Mouse (Mus musculus) midbrain, embryonic 16.5 days (tissue): ENCODE measurements around the gene Pfkfb4. TPM values are rescaled to one million over a fixed set of nuclear protein-coding genes. Genes with fewer than 3 reads are reported as not detected.

ENCODE experiments used
- ATAC-seq: fragments of 200-750 bp; cut with Nextera tagmentation; 2 replicates; pipeline ENCODE4 v1.8.0; 2017; ENCODE audit warnings: moderate TSS enrichment
- H3K27ac ChIP-seq: fragments of 300-500 bp; sonication (generic); 2 replicates; pipeline ENCODE4 v1.5.1; 2014; ENCODE audit warnings: mild to moderate bottlenecking, low read length, mixed read lengths
- H3K27me3 ChIP-seq: fragments of 300-500 bp; sonication (generic); 2 replicates; pipeline ENCODE4 v1.6.1; 2014; ENCODE audit warnings: low read depth, low read length, mixed read lengths; ENCODE audit not compliant: control insufficient read depth, insufficient read depth
- H3K36me3 ChIP-seq: fragments of 300-500 bp; sonication (generic); 2 replicates; pipeline ENCODE4 v1.6.1; 2014; ENCODE audit warnings: mild to moderate bottlenecking, low read length, moderate library complexity, mixed read lengths; ENCODE audit not compliant: control insufficient read depth, insufficient read depth
- H3K4me1 ChIP-seq: fragments of 300-500 bp; sonication (generic); 2 replicates; pipeline ENCODE4 v1.6.1; 2014; ENCODE audit warnings: mild to moderate bottlenecking, low read length, mixed read lengths; ENCODE audit not compliant: control insufficient read depth, insufficient read depth
- H3K4me2 ChIP-seq: fragments of 300-500 bp; sonication (generic); 2 replicates; pipeline ENCODE4 v1.6.1; 2014; ENCODE audit warnings: mild to moderate bottlenecking, low read length, mixed read lengths
- H3K4me3 ChIP-seq: fragments of 300-500 bp; sonication (generic); 2 replicates; pipeline ENCODE4 v1.5.1; 2014; ENCODE audit warnings: low read depth, mild to moderate bottlenecking, low read length, moderate library complexity, mixed read lengths
- H3K9ac ChIP-seq: fragments of 300-500 bp; sonication (generic); 2 replicates; pipeline ENCODE4 v1.6.1; 2014; ENCODE audit warnings: low read depth, low read length, mixed read lengths
- H3K9me3 ChIP-seq: fragments of 300-500 bp; sonication (generic); replicated peaks from 2 replicates; pipeline ENCODE4 v1.6.1; 2014; ENCODE audit warnings: mild to moderate bottlenecking, low read length, mixed read lengths; ENCODE audit not compliant: control insufficient read depth, poor library complexity, severe bottlenecking
- WGBS: fragments of 180-500 bp; shearing (Covaris S2); extraction: QIAGEN DNeasy Blood & Tissue Kit; methylation state at CpG from one replicate; pipeline ENCODE4 v1.1.7; 2014; 5-methylcytosine and 5-hydroxymethylcytosine counted together
- polyA plus RNA-seq: library from polyadenylated mRNA; unstranded; fragments of >200 nt; fragmentation: Nextera tagmentation; extraction: Ambion mirVana; gene quantifications from 2 replicates; pipeline ENCODE4 v1.2.1, GENCODE M21; 2015

The Pfkfb4 gene
- polyA plus RNA-seq, 1 experiment from 2014 or later = 31.9 TPM

- no peak overlapping the region for H3K4me2 ChIP-seq
- 80% methylated on average over 4 of the region's 4 CpGs for WGBS
- H3K4me1 ChIP-seq = no peaks in the 10 kb centered on the region
- no peak overlapping the region for H3K27ac ChIP-seq
- no peaks in the 10 kb centered on the region for H3K27me3 ChIP-seq
- ATAC-seq = no peak
- no peaks in the 10 kb centered on the region for H3K9me3 ChIP-seq
- H3K9ac ChIP-seq = no peak overlapping the region
- peaks cover 9% of the 10 kb centered on the region; the same call in 1 of the 2 replicates for H3K36me3 ChIP-seq
- no peak overlapping the region for H3K4me3 ChIP-seq
These were observed 29.9 kb downstream of the Pfkfb4 start for GRCm38 (mm10) chr9:109021428-109021827.

- no peak for ATAC-seq
- H3K27me3 ChIP-seq = no peaks in the 10 kb centered on the region
- WGBS = 92% methylated on average over 17 of the region's 17 CpGs
- no peaks in the 10 kb centered on the region for H3K9me3 ChIP-seq
- H3K4me2 ChIP-seq = no peak overlapping the region
- H3K4me1 ChIP-seq = no peaks in the 10 kb centered on the region
- H3K4me3 ChIP-seq = no peak overlapping the region
- H3K36me3 ChIP-seq = peaks cover 11% of the 10 kb centered on the region; the same call in 1 of the 2 replicates
- no peak overlapping the region for H3K9ac ChIP-seq
- no peak overlapping the region for H3K27ac ChIP-seq
These were observed 31.5 kb downstream of the Pfkfb4 start for GRCm38 (mm10) chr9:109022866-109023685.

GRCm38 (mm10) chr9:109027521-109027920, 35.9 kb downstream of the Pfkfb4 start:
- Histone ChIP-seq H3K36me3 (peaks cover 21% of the 10 kb centered on the region; the same call in 1 of the 2 replicates), H3K9me3 (no peaks in the 10 kb centered on the region), H3K27ac (no peak overlapping the region), H3K4me1 (no peaks in the 10 kb centered on the region), H3K9ac (no peak overlapping the region), H3K4me3 (no peak overlapping the region), H3K4me2 (no peak overlapping the region), H3K27me3 (no peaks in the 10 kb centered on the region)
- no peak for ATAC-seq
- 81% methylated on average over 8 of the region's 8 CpGs for WGBS

GRCm38 (mm10) chr9:109028421-109028820, 36.8 kb downstream of the Pfkfb4 start:
- no peak for ATAC-seq
- Histone ChIP-seq H3K9ac (no peak overlapping the region), H3K27ac (no peak overlapping the region), H3K27me3 (no peaks in the 10 kb centered on the region), H3K9me3 (no peaks in the 10 kb centered on the region), H3K36me3 (peaks cover 21% of the 10 kb centered on the region; the same call in 1 of the 2 replicates), H3K4me1 (no peaks in the 10 kb centered on the region), H3K4me2 (no peak overlapping the region), H3K4me3 (no peak overlapping the region)
- WGBS = 80% methylated on average over 3 of the region's 3 CpGs

GRCm38 (mm10) chr9:109028919-109029318, 37.3 kb downstream of the Pfkfb4 start:
- no peaks in the 10 kb centered on the region for H3K9me3 ChIP-seq
- no peak overlapping the region for H3K9ac ChIP-seq
- no peak for ATAC-seq
- H3K27ac ChIP-seq = no peak overlapping the region
- H3K4me3 ChIP-seq = no peak overlapping the region
- no peaks in the 10 kb centered on the region for H3K27me3 ChIP-seq
- no peak overlapping the region for H3K4me2 ChIP-seq
- H3K36me3 ChIP-seq = peaks cover 21% of the 10 kb centered on the region; the same call in 1 of the 2 replicates
- 78% methylated on average over 5 of the region's 5 CpGs for WGBS
- H3K4me1 ChIP-seq = no peaks in the 10 kb centered on the region

- H3K9me3 ChIP-seq = no peaks in the 10 kb centered on the region
- H3K27me3 ChIP-seq = no peaks in the 10 kb centered on the region
- H3K9ac ChIP-seq = no peak overlapping the region
- no peak overlapping the region for H3K4me3 ChIP-seq
- no peak for ATAC-seq
- no peak overlapping the region for H3K27ac ChIP-seq
- peaks cover 13% of the 10 kb centered on the region; the same call in 1 of the 2 replicates for H3K36me3 ChIP-seq
- no peak overlapping the region for H3K4me2 ChIP-seq
- 70% methylated on average over 3 of the region's 3 CpGs for WGBS
- no peaks in the 10 kb centered on the region for H3K4me1 ChIP-seq
These were observed 38.7 kb downstream of the Pfkfb4 start for GRCm38 (mm10) chr9:109030312-109030711.

GRCm38 (mm10) chr9:109031001-109031400, 39.4 kb downstream of the Pfkfb4 start:
- 92% methylated on average over 7 of the region's 7 CpGs for WGBS
- Histone ChIP-seq H3K36me3 (peaks cover 11% of the 10 kb centered on the region; the same call in 1 of the 2 replicates), H3K4me1 (no peaks in the 10 kb centered on the region), H3K4me2 (no peak overlapping the region), H3K9ac (no peak overlapping the region), H3K27me3 (no peaks in the 10 kb centered on the region), H3K4me3 (no peak overlapping the region), H3K27ac (no peak overlapping the region), H3K9me3 (no peaks in the 10 kb centered on the region)
- ATAC-seq = no peak

GRCm38 (mm10) chr9:109031686-109032085, 40.1 kb downstream of the Pfkfb4 start:
- WGBS = 86% methylated on average over 8 of the region's 8 CpGs
- H3K4me3 ChIP-seq = no peak overlapping the region
- peaks cover 11% of the 10 kb centered on the region; the same call in 1 of the 2 replicates for H3K36me3 ChIP-seq
- H3K4me2 ChIP-seq = no peak overlapping the region
- no peak overlapping the region for H3K9ac ChIP-seq
- H3K27me3 ChIP-seq = no peaks in the 10 kb centered on the region
- ATAC-seq = no peak
- H3K4me1 ChIP-seq = no peaks in the 10 kb centered on the region
- no peaks in the 10 kb centered on the region for H3K9me3 ChIP-seq
- no peak overlapping the region for H3K27ac ChIP-seq

GRCm38 (mm10) chr9:109032435-109032834, 40.9 kb downstream of the Pfkfb4 start:
- no peak overlapping the region for H3K27ac ChIP-seq
- no peaks in the 10 kb centered on the region for H3K4me1 ChIP-seq
- no peak overlapping the region for H3K9ac ChIP-seq
- peaks cover 9% of the 10 kb centered on the region; the same call in 1 of the 2 replicates for H3K36me3 ChIP-seq
- 84% methylated on average over 6 of the region's 6 CpGs for WGBS
- no peak for ATAC-seq
- H3K9me3 ChIP-seq = no peaks in the 10 kb centered on the region
- H3K4me3 ChIP-seq = no peak overlapping the region
- H3K27me3 ChIP-seq = no peaks in the 10 kb centered on the region
- H3K4me2 ChIP-seq = no peak overlapping the region
